Mouse (Mus musculus): ENCODE data around the gene Phospho1. TPM values are rescaled to one million over a fixed set of nuclear protein-coding genes. Genes with fewer than 3 reads are reported as not detected.
"Not testable (repeated sequence)": the region's sequence is repeated elsewhere in the genome, so short reads cannot be mapped to it uniquely, and the experiment has no call there.

Gene Phospho1
- total and polyA plus RNA-seq, 3 experiments = 179 to 431 (median 254) TPM

DNA sequence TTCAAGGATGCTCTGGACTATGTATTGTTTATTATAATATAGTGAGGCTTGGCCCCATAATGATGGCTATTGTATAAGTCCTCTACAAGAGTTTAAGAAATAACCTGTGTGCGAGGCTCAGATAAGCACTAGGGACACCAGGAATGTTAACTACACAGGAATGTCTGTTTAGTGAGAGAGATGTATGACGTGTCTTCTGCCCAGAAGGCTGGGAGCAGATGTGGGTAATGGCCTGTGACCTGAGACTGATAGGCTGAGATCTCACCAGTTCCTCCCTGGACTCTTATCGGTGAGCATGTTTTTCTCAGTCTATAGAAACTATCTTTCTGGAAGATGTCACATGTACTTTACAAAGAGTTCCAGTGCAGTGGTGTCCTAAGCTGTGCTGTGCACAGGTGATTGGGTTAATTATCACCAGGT lies 35.8 kb downstream of the Phospho1 start:
- no peak for DNase-seq

DNA sequence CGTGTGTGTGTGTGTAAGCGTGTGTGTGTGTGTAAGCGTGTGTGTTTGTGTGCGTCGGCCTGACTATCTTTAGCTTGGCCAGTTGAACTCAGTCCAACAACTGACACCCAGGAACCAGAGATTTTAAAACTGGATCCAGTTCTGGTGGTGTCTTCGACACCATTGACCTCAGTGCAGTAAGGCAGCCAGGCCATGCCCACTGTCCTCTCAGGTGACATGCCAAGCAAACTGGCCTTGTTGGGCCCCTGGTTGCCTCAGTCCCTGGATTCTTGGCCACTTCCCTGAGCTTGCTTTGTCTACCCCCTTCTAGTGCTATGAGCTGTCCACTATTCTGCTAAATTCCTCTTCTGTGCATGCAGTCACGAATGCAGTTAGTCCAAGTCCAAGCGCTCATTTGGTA lies 37.1 kb downstream of the Phospho1 start:
- no peak for DNase-seq

DNA sequence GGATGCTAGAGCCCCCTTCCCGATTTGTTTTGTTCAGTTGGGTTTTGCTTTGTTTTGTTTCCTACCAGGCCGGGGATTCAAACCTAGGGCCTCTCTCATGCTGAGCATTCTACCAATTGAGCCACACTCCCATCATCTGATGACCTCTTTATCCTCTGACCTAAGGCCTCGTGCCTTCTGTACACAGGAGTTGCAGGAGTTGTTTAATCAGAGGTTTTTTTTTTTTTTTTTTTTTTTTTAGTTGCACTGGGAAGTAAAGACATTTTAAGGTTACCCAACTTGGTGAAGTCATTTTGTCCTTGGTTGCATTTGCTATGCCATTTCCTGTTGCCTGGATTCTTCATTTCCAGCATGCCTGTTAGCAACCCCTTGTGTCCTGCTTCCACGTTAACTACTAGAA lies 45.1 kb downstream of the Phospho1 start:
- no peak for DNase-seq

DNA sequence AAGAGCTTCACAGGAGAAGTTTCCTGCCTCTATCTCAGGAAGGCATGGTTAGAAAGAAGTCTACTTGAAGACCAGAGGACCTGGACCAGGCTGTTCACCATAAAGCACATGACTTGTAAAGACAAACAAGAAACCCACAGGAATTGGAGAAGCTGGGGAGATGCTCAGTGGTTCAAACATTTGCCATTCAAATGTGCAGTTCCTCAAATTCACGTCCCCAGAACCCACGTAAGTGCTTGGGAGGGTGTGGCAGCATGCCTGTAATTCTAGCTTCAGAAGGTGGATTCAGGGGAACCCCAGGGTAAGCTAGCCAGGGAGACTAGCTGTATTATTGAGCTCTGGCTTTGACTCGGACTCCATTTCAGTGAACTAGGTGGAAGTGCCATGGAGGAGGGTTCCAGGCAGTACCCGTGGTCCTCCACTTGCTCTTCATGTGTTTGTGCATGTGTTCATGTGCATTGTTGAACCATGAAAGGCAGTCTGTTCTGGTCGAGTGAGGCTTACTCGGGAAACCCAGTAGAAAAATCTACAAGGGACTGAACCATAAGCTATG lies 45.7 kb downstream of the Phospho1 start:
- DNase-seq = no peak

DNA sequence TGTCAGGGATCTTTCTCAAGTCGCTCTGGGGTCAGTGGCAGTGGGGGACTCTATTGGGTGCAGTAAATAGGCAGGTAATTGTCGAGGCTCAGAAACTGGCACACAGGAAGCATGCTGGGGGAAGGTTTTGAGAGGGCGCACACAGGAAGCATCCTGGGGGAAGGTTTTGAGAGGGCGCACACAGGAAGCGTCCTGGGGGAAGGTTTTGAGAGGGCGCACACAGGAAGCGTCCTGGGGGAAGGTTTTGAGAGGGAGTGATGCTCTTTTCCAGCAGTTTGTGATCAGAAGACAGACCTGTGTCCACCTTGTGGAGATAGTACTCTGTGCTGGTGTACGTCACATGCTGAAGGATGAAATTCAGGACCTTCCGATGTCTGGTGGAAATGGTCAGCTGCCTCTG lies 51.5 kb downstream of the Phospho1 start:
- DNase-seq = no peak

DNA sequence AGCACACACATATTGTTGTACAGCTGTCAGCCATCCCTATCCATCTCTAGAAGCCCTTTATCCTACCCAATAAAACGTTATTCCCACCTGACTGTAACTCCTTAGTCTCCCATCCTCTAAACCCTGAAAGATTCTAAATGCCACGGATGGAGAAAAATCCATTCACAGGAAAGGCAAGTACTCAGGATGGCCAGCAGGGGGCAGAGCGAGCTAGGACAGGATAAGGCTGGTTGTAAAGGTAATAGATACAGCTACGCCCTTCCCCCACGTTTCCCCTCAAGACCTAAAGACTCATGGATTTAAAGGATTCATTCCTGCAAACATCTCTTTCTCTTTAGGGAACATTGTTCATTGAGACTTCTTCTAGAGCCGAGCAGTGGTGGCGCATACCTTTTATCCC lies 52.0 kb downstream of the Phospho1 start:
- DNase-seq = peak; percentile 44

DNA sequence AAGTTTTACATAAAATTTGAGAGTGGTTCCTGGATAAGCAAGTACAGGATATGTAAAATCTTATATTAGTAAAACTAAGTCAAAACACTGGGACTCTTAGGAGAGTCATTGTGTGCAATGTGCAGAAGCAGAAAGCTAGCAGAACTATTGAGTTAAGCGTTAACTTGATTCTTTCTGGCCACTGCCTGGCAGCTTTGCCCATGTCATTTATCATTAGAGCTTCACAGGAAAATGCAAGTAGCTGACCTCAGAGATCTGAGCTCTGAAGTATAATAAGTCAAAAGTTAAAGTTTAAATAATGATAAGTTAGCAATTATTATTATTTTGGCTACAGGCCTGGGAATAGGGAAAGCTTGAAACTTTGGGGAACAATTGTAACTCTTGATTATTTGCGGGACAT lies 55.6 kb downstream of the Phospho1 start:
- DNase-seq = not testable (repeated sequence)

Other genes with a start within 250 kb of the Phospho1 start
- gene Ngfr, start 236.8 kb upstream of the Phospho1 start, total RNA-seq (2021) = 1 to 10 TPM; 2.6 to 5.7 TPM
- 8.0 and 14.2 TPM in 2 replicates for gene Ngfr, start 236.8 kb upstream of the Phospho1 start, polyA plus RNA-seq (2012; rRNA removed)
- gene Phb, start 157.5 kb upstream of the Phospho1 start, total RNA-seq (2021) = 100 to 1,000 TPM; 204 to 395 TPM
- 125 and 220 TPM in 2 replicates for gene Phb, start 157.5 kb upstream of the Phospho1 start, polyA plus RNA-seq (2012; rRNA removed)
- gene Zfp652, start 111.8 kb upstream of the Phospho1 start, total RNA-seq (2021) = 10 to 100 TPM; 39.6 to 40.7 TPM
- gene Zfp652, start 111.8 kb upstream of the Phospho1 start, polyA plus RNA-seq (2012; rRNA removed) = 20.7 and 24.9 TPM in 2 replicates
- under 1 TPM; 0.58 to 0.76 TPM for gene B130006D01Rik, start 100.9 kb upstream of the Phospho1 start, total RNA-seq (2021)
- 0.07 TPM in 1 of 2 replicates, not detected in the other for gene B130006D01Rik, start 100.9 kb upstream of the Phospho1 start, polyA plus RNA-seq (2012; rRNA removed)
- 10 to 100 TPM; 21.4 to 30.4 TPM for gene Gngt2, start 12.7 kb downstream of the Phospho1 start, total RNA-seq (2021)
- gene Gngt2, start 12.7 kb downstream of the Phospho1 start, polyA plus RNA-seq (2012; rRNA removed) = 1.3 and 1.4 TPM in 2 replicates
- gene Abi3, start 18.0 kb downstream of the Phospho1 start, total RNA-seq (2021) = 10 to 100 TPM; 11.9 to 12.3 TPM
- gene Abi3, start 18.0 kb downstream of the Phospho1 start, polyA plus RNA-seq (2012; rRNA removed) = 55.2 and 62.6 TPM in 2 replicates
- gene B4galnt2, start 90.4 kb downstream of the Phospho1 start, total RNA-seq (2021) = not detected
- 0.06 TPM in 1 of 2 replicates, not detected in the other for gene B4galnt2, start 90.4 kb downstream of the Phospho1 start, polyA plus RNA-seq (2012; rRNA removed)
- under 1 TPM; 0.59 to 0.95 TPM for gene Igf2bp1, start 181.4 kb downstream of the Phospho1 start, total RNA-seq (2021)
- 0.10 and 0.19 TPM in 2 replicates for gene Igf2bp1, start 181.4 kb downstream of the Phospho1 start, polyA plus RNA-seq (2012; rRNA removed)
- not detected for gene Gip, start 200.0 kb downstream of the Phospho1 start, total RNA-seq (2021)
- not detected in 2 replicates for gene Gip, start 200.0 kb downstream of the Phospho1 start, polyA plus RNA-seq (2012; rRNA removed)
- gene Snf8, start 210.4 kb downstream of the Phospho1 start, total RNA-seq (2021) = 10 to 100 TPM; 79.5 to 92.8 TPM
- 9.6 and 11.3 TPM in 2 replicates for gene Snf8, start 210.4 kb downstream of the Phospho1 start, polyA plus RNA-seq (2012; rRNA removed)
- gene Ube2z, start 240.9 kb downstream of the Phospho1 start, total RNA-seq (2021) = 10 to 100 TPM; 45.3 to 46.5 TPM
- gene Ube2z, start 240.9 kb downstream of the Phospho1 start, polyA plus RNA-seq (2012; rRNA removed) = 17.0 and 20.7 TPM in 2 replicates